Mouse (Mus musculus): ENCODE measurements around the gene Gapvd1. TPM values are rescaled to one million over a fixed set of nuclear protein-coding genes. Genes with fewer than 3 reads are reported as not detected.

The Gapvd1 gene
- polyA plus RNA-seq (2017; shearing (Covaris generic)): 115 TPM

GRCm38 (mm10) chr2:34754551-34755358 is at the start of gene Gapvd1:
Gene Gapvd1, minus strand, starts transcription at chr2:34755232.

GRCm38 (mm10) chr2:34799357-34800256 is 44.6 kb upstream of the Gapvd1 start, which contains the start of gene Rabepk:
Gene Rabepk, minus strand, starts transcription at chr2:34799912.

DNA sequence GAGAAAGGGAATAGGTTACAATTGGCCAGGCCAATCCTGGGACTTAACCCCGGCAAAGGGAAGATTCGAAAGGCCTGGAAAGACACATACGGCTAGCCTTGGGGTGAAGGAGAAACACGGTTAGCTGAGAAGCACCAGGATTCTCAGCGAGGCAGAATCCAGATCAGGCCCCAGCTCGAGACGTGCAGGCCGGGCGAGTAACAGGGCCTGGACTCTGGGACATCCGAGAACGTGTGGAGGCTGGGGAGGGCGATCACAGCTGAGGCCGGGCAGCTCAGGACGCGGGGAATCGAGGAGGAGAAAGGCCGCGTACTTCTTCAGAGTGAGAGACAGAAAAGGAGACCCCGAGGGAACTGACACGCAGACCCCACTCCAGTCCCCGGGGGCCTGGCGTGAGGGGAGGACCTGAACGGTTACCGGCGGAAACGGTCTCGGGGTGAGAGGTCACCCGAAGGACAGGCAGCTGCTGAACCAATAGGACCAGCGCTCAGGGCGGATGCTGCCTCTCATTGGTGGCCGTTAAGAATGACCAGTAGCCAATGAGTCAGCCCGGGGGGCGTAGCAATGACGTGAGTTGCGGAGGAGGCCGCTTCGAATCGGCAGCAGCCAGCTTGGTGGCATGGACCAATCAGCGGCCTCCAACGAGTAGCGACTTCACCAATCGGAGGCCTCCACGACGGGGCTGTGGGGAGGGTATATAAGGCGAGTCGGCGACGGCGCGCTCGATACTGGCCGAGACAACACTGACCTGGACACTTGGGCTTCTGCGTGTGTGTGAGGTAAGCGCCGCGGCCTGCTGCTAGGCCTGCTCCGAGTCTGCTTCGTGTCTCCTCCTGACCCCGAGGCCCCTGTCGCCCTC is 16.6 kb upstream of the Gapvd1 start, which contains the start of gene Hspa5:
Gene Hspa5 (plus strand): TSS at position 603 of the 859 bp plus-strand sequence.

Other genes starting within 250 kb of the Gapvd1 start
- gene Hspa5, start 16.7 kb upstream of the Gapvd1 start, polyA plus RNA-seq (2017; shearing (Covaris generic)): 647 TPM
- 24.7 TPM for gene Rabepk, start 44.7 kb upstream of the Gapvd1 start, polyA plus RNA-seq (2017; shearing (Covaris generic))
- 178 TPM for gene Fbxw2, start 71.1 kb upstream of the Gapvd1 start, polyA plus RNA-seq (2017; shearing (Covaris generic))
- gene Gm34653, start 77.8 kb upstream of the Gapvd1 start, polyA plus RNA-seq (2017; shearing (Covaris generic)): not detected
- not detected for gene Cutal, start 119.2 kb upstream of the Gapvd1 start, polyA plus RNA-seq (2017; shearing (Covaris generic))
- 52.8 TPM for gene Psmd5, start 119.7 kb upstream of the Gapvd1 start, polyA plus RNA-seq (2017; shearing (Covaris generic))
- gene Phf19, start 158.8 kb upstream of the Gapvd1 start, polyA plus RNA-seq (2017; shearing (Covaris generic)): 0.71 TPM
- 374 TPM for gene Traf1, start 206.5 kb upstream of the Gapvd1 start, polyA plus RNA-seq (2017; shearing (Covaris generic))

All from naive thymus-derived CD4-positive, alpha-beta T cell, adult 5 months (primary cell).